Mouse (Mus musculus) liver, embryonic 14.5 days (tissue): Measurements from ENCODE around the gene Lonp2.

Experiments used
- CTCF ChIP-seq: IDR thresholded peaks from 2 replicates; pipeline ENCODE4 v1.5.1; 2016; ENCODE audit warnings: antibody characterized with exemption, low read depth, control low read depth
- EP300 ChIP-seq: IDR thresholded peaks from 2 replicates; pipeline ENCODE4 v1.6.1; 2016; ENCODE audit warnings: antibody characterized with exemption, low read depth

- TF ChIP-seq CTCF (no peak), EP300 (no peak)
Observed at GRCm38 (mm10) chr8:86623551-86623910, 312 bp upstream of the Lonp2 start.
